Mouse (Mus musculus) monocyte, adult 59 days (primary cell): ENCODE results near the gene Itga8. TPM values are rescaled to one million over a fixed set of nuclear protein-coding genes. Genes with fewer than 3 reads are reported as not detected.

Source experiments
- total RNA-seq, 2 experiments: library from RNA; stranded (reverse); gene quantifications; one replicate each; pipeline ENCODE4 v1.2.4; 2023

Gene Itga8
- 10 to 100 TPM; 11.5 to 13.2 TPM for total RNA-seq

DNA sequence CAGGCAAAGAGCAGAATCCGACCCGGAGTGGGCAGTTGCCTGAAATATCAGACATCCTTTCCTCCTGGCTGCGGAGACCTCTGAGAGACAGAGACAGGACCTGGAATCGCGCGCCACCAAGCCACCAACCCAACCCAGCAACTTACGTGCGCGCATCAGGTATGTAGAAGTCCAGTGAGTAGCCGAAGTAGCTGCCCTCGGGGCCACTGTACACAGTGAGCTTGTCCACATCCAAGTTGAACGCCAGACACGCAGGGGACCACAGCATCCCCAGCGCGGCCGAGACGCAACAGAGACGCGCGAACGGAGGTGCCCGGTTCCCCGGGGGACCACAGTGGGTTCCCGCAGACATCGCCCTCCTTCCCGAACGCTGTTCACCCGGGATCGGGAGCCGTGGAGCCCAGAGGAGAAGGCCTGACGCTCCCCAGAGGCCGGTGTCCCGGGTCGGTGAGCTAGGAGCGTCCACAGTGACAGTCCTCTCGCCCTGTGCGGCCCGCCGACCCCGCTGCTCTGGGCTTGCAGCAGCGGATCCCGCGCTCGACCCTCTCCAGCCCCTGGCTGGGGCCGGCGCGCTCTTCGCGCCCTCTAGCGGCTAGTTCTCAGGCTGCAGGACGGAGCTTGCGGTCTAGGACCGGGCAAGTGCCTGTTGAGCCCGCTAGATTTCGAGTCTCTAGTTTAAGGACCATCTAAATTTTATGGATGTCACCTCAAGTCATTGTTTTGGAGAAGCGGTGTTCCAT is at the start of gene Itga8:
Gene Itga8, minus strand, starts transcription at position 492 of the 740 bp plus-strand sequence.

Other genes with a start within 250 kb of the Itga8 start
- 10 to 100 TPM; 74.8 to 82.8 TPM for gene Mindy3, start 117.5 kb upstream of the Itga8 start, total RNA-seq